Mouse (Mus musculus) activated CD4-positive, CD25-positive, alpha-beta regulatory T cell, adult 9 weeks (primary cell): ENCODE results near the gene Fgd6. TPM values are rescaled to one million over a fixed set of nuclear protein-coding genes. Genes with fewer than 3 reads are reported as not detected.

Experiments used
- polyA plus RNA-seq: library from polyadenylated mRNA; unstranded; fragments of 100-300 nt; shearing (Covaris generic); gene quantifications from one replicate; pipeline ENCODE4 v1.2.1, GENCODE M21; 2017

Gene Fgd6
- 4.4 TPM for polyA plus RNA-seq

GRCm38 (mm10) chr10:94035658-94036374 lies at the start of gene Fgd6, which contains the start of gene Vezt:
TSS of gene Fgd6 (plus strand) at chr10:94036001.
TSS of gene Vezt (minus strand) at chr10:94035817.

DNA sequence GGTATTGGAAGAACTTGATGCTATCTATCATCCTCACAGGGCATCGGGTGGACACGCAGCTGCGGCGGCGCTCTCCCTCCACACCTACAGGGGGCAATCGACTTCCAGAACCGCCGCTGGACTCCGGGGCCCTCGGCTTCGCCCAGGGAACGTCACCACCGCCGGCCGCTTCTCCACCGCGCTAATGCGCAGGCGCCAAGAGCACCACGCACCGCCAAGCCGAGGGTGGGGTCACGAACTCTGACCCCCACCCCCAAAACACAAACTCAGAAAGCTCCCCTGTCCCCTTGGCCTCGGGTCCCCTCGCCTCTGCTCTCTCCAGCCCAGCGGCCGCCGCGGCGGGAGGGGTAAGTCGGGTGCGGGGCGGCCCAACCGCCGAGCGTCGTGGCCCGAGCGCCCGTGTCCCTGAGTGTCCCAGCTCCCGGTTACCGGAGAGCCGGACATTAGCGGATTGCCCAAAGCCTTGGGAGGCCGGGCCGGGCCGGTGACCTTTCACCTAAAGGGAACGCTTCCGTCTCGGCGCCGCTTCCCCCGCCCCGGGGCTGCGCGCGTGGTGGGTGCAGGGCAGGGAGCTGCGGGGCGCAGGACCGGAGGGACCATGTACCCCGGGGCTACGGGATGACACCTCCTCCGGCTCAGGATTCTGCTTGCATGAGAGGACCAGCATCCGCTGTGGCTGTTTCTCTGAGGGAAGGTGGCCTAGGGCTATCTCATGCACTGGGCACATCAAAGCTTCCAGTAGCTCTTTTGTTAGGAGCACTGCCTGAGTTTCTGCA lies 112.1 kb downstream of the Fgd6 start, which contains the start of gene Nr2c1:
Gene Nr2c1 (plus strand): TSS at position 268 of the 776 bp plus-strand sequence.

Other genes with a start within 250 kb of the Fgd6 start
- 0.26 TPM for gene Usp44, start 204.4 kb upstream of the Fgd6 start, polyA plus RNA-seq
- gene Metap2, start 138.9 kb upstream of the Fgd6 start, polyA plus RNA-seq: 222 TPM
- gene Vezt, start 184 bp upstream of the Fgd6 start, polyA plus RNA-seq: 16.2 TPM
- 9.4 TPM for gene Nr2c1, start 112.0 kb downstream of the Fgd6 start, polyA plus RNA-seq
- 125 TPM for gene Ndufa12, start 162.7 kb downstream of the Fgd6 start, polyA plus RNA-seq